Mouse (Mus musculus) hindbrain, embryonic 13.5 days (tissue): Measurements from ENCODE around the gene Hbs1l. TPM values are rescaled to one million over a fixed set of nuclear protein-coding genes. Genes with fewer than 3 reads are reported as not detected.

Experiments
- ATAC-seq: fragments of 200-750 bp; cut with Nextera tagmentation; 2 replicates; pipeline ENCODE4 v1.8.0; 2017; ENCODE audit warnings: moderate TSS enrichment; ENCODE audit not compliant: low FRiP score
- H3K27ac ChIP-seq: fragments of 300-500 bp; sonication (generic); 2 replicates; pipeline ENCODE4 v1.5.1; 2015; ENCODE audit warnings: inconsistent platforms, mild to moderate bottlenecking, moderate library complexity
- H3K27me3 ChIP-seq: fragments of 300-500 bp; sonication (generic); 2 replicates; pipeline ENCODE4 v1.6.1; 2015; ENCODE audit warnings: mild to moderate bottlenecking, inconsistent platforms
- H3K36me3 ChIP-seq: fragments of 300-500 bp; sonication (generic); 2 replicates; pipeline ENCODE4 v1.6.1; 2015; ENCODE audit warnings: mild to moderate bottlenecking, inconsistent platforms
- H3K4me1 ChIP-seq: fragments of 300-500 bp; sonication (generic); replicated peaks from 2 replicates; pipeline ENCODE4 v1.6.1; 2015; ENCODE audit warnings: inconsistent platforms
- H3K4me2 ChIP-seq: fragments of 300-500 bp; sonication (generic); 2 replicates; pipeline ENCODE4 v1.6.1; 2015; ENCODE audit warnings: inconsistent platforms, mild to moderate bottlenecking, moderate library complexity
- H3K4me3 ChIP-seq: fragments of 300-500 bp; sonication (generic); 2 replicates; pipeline ENCODE4 v1.5.1; 2015; ENCODE audit warnings: mild to moderate bottlenecking, inconsistent platforms
- H3K9ac ChIP-seq: fragments of 300-500 bp; sonication (generic); 2 replicates; pipeline ENCODE4 v1.6.1; 2015; ENCODE audit warnings: mild to moderate bottlenecking, inconsistent platforms
- H3K9me3 ChIP-seq: fragments of 300-500 bp; sonication (generic); 2 replicates; pipeline ENCODE4 v1.6.1; 2016; ENCODE audit warnings: inconsistent platforms
- WGBS: fragments of 180-500 bp; shearing (Covaris S2); methylation state at CpG from one replicate; pipeline ENCODE4 v1.1.7; 2015; 5-methylcytosine and 5-hydroxymethylcytosine counted together
- polyA plus RNA-seq: library from polyadenylated mRNA; unstranded; fragments of >200 nt; fragmentation: Nextera tagmentation; extraction: Ambion mirVana; gene quantifications from 2 replicates; pipeline ENCODE4 v1.2.1, GENCODE M21; 2015

Hbs1l gene
- polyA plus RNA-seq, 1 experiment from 2014 or later = 99.1 TPM

GRCm38 (mm10) chr10:21400031-21400430 lies 104.3 kb downstream of the Hbs1l start:
- H3K9me3 ChIP-seq = no peaks in the 10 kb centered on the region
- ATAC-seq = no peak
- H3K4me1 ChIP-seq = 0 out of 2 replicates have a peak, but pooled peaks cover 3% of the 10 kb centered on the region
- H3K27ac ChIP-seq = no peak overlapping the region
- H3K4me3 ChIP-seq = no peak overlapping the region
- no peaks in the 10 kb centered on the region for H3K36me3 ChIP-seq
- no peaks in the 10 kb centered on the region for H3K27me3 ChIP-seq
- H3K4me2 ChIP-seq = no peak overlapping the region
- 68% methylated on average over 7 of the region's 7 CpGs for WGBS
- no peak overlapping the region for H3K9ac ChIP-seq

- Histone ChIP-seq H3K9me3 (no peaks in the 10 kb centered on the region), H3K4me3 (no peak overlapping the region), H3K4me2 (no peak overlapping the region), H3K27ac (no peak overlapping the region), H3K36me3 (no peaks in the 10 kb centered on the region), H3K9ac (no peak overlapping the region), H3K27me3 (no peaks in the 10 kb centered on the region), H3K4me1 (0 out of 2 replicates have a peak, but pooled peaks cover 3% of the 10 kb centered on the region)
- ATAC-seq = no peak
- 56% methylated on average over 2 of the region's 2 CpGs for WGBS
Observed at GRCm38 (mm10) chr10:21400453-21400852, 104.7 kb downstream of the Hbs1l start.

GRCm38 (mm10) chr10:21401259-21401658 lies 105.5 kb downstream of the Hbs1l start:
- no peak for ATAC-seq
- Histone ChIP-seq H3K27ac (no peak overlapping the region), H3K4me1 (0 out of 2 replicates have a peak, but pooled peaks cover 3% of the 10 kb centered on the region), H3K9ac (no peak overlapping the region), H3K4me3 (no peak overlapping the region), H3K9me3 (no peaks in the 10 kb centered on the region), H3K4me2 (no peak overlapping the region), H3K36me3 (no peaks in the 10 kb centered on the region), H3K27me3 (no peaks in the 10 kb centered on the region)
- WGBS = 52% methylated on average over 4 of the region's 4 CpGs

GRCm38 (mm10) chr10:21404822-21405221 lies 109.0 kb downstream of the Hbs1l start:
- H3K27ac ChIP-seq = no peak overlapping the region
- H3K9me3 ChIP-seq = no peaks in the 10 kb centered on the region
- no peak overlapping the region for H3K9ac ChIP-seq
- H3K4me1 ChIP-seq = 0 out of 2 replicates have a peak, but pooled peaks cover 3% of the 10 kb centered on the region
- no peaks in the 10 kb centered on the region for H3K27me3 ChIP-seq
- H3K4me3 ChIP-seq = no peak overlapping the region
- WGBS = 95% methylated on average over 4 of the region's 4 CpGs
- no peaks in the 10 kb centered on the region for H3K36me3 ChIP-seq
- no peak for ATAC-seq
- no peak overlapping the region for H3K4me2 ChIP-seq

- no peak overlapping the region for H3K4me2 ChIP-seq
- H3K9me3 ChIP-seq = no peaks in the 10 kb centered on the region
- H3K27me3 ChIP-seq = no peaks in the 10 kb centered on the region
- no peak for ATAC-seq
- WGBS = 78% methylated on average over 11 of the region's 11 CpGs
- no peak overlapping the region for H3K4me3 ChIP-seq
- 0 out of 2 replicates have a peak, but pooled peaks cover 3% of the 10 kb centered on the region for H3K4me1 ChIP-seq
- H3K36me3 ChIP-seq = no peaks in the 10 kb centered on the region
- no peak overlapping the region for H3K9ac ChIP-seq
- no peak overlapping the region for H3K27ac ChIP-seq
Observed at GRCm38 (mm10) chr10:21405707-21406534, 110.1 kb downstream of the Hbs1l start.

GRCm38 (mm10) chr10:21410711-21411110 lies 114.9 kb downstream of the Hbs1l start:
- Histone ChIP-seq H3K9me3 (no peaks in the 10 kb centered on the region), H3K27me3 (no peaks in the 10 kb centered on the region), H3K4me3 (no peak overlapping the region), H3K4me1 (no peaks in the 10 kb centered on the region), H3K27ac (no peak overlapping the region), H3K4me2 (no peak overlapping the region), H3K9ac (no peak overlapping the region), H3K36me3 (no peaks in the 10 kb centered on the region)
- 82% methylated on average over 5 of the region's 5 CpGs for WGBS
- ATAC-seq = no peak

- no peak for ATAC-seq
- 83% methylated on average over 6 of the region's 6 CpGs for WGBS
- Histone ChIP-seq H3K4me1 (no peaks in the 10 kb centered on the region), H3K9me3 (no peaks in the 10 kb centered on the region), H3K36me3 (no peaks in the 10 kb centered on the region), H3K9ac (no peak overlapping the region), H3K4me3 (no peak overlapping the region), H3K27ac (no peak overlapping the region), H3K4me2 (no peak overlapping the region), H3K27me3 (no peaks in the 10 kb centered on the region)
Observed at GRCm38 (mm10) chr10:21411621-21412205, 115.9 kb downstream of the Hbs1l start.

- Histone ChIP-seq H3K4me3 (no peak overlapping the region), H3K4me1 (no peaks in the 10 kb centered on the region), H3K9me3 (no peaks in the 10 kb centered on the region), H3K4me2 (no peak overlapping the region), H3K36me3 (no peaks in the 10 kb centered on the region), H3K27me3 (no peaks in the 10 kb centered on the region), H3K27ac (no peak overlapping the region), H3K9ac (no peak overlapping the region)
- ATAC-seq = no peak
- 87% methylated on average over 4 of the region's 4 CpGs for WGBS
Observed at GRCm38 (mm10) chr10:21415031-21415430, 119.3 kb downstream of the Hbs1l start.

GRCm38 (mm10) chr10:21416184-21416583 lies 120.4 kb downstream of the Hbs1l start:
- no peaks in the 10 kb centered on the region for H3K9me3 ChIP-seq
- no peak overlapping the region for H3K9ac ChIP-seq
- no peaks in the 10 kb centered on the region for H3K36me3 ChIP-seq
- WGBS = 94% methylated on average over 5 of the region's 5 CpGs
- no peaks in the 10 kb centered on the region for H3K27me3 ChIP-seq
- no peak overlapping the region for H3K27ac ChIP-seq
- no peak for ATAC-seq
- no peaks in the 10 kb centered on the region for H3K4me1 ChIP-seq
- H3K4me2 ChIP-seq = no peak overlapping the region
- no peak overlapping the region for H3K4me3 ChIP-seq

Other genes starting within 250 kb of the Hbs1l start
- 2.3 and 2.5 TPM in 2 replicates for gene Myb, start 135.0 kb upstream of the Hbs1l start, polyA plus RNA-seq
- gene Aldh8a1, start 81.3 kb downstream of the Hbs1l start, polyA plus RNA-seq = 0.13 TPM in 1 of 2 replicates, not detected in the other